Mouse (Mus musculus): ENCODE measurements around the gene Ntn1. TPM values are rescaled to one million over a fixed set of nuclear protein-coding genes. Genes with fewer than 3 reads are reported as not detected.

Ntn1 gene
- total and polyA plus RNA-seq, 3 experiments = 9.9 to 19.9 (median 16.1) TPM

DNA sequence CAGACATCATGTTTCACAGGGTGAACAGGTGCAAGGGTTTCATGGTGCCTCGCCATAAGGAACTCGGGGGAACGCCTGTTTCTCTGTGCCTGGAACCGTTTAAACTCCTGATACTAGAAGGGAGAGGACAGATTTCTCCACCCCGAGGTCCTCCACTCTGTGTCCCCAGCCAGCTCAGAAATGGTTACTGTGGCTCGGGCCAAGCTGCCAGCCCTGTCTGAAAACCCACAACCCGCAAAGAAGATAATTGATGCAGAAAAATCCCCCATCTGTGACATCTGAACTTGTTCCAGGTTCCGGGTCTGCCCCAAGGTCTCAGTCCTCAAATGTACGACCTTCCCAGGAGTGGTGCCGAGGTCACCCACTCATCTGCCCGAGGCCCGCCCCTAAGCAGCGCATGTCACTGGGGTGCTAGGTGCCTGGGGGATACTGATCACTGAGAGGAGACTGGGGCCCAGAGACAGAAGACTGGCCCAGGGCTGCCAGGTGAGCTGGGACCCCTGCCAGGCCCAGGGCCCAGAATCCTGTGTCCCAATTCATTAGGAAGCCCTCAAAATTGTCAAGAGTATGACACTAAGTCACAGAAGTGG, 68.9 kb downstream of the Ntn1 start:
- peak; percentile 73 for DNase-seq

DNA sequence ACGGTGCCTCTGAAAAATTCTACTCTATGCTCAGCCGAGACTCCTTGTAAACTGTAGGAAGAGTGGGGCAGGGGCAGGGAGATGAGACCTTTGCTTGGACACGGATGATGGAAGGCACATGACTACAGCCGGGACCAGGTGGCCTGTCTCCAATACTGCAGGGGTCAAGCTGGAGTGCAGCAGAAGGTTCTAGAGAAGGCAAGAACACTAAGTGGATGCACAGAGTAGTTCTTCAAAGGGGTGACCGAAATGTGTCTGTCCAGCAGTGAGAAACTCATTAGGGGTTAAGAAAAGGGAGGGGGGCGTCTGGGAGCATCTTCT, 69.5 kb downstream of the Ntn1 start:
- DNase-seq = no peak

- DNase-seq = no peak
These were observed 70.1 kb downstream of the Ntn1 start for GRCm38 (mm10) chr11:68330398-68331116.

GRCm38 (mm10) chr11:68324863-68325262, 75.8 kb downstream of the Ntn1 start:
- DNase-seq = no peak

DNA sequence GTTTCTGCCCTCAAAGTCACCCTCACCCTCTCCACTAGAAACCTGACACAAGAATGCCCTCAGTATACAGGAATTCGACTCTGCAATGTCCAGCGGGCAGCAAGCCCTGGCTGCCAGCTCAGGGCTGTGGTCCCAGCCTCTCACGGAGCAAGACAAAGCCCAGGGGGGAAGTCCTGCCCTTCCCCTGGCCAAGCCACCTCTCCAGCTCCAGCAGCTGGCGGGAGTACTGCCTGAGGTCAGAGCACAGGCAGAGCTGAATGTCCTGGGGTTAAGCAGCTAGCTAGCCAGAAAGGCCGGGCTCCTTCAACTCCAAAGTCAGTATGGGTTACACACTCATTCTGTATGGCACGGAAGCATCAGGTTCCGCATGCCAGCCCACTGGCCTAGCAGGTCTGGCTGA, 79.2 kb downstream of the Ntn1 start:
- DNase-seq = peak; percentile 57

GRCm38 (mm10) chr11:68315551-68316130, 85.0 kb downstream of the Ntn1 start:
- no peak for DNase-seq

- peak; percentile 33 for DNase-seq
These were observed 86.8 kb downstream of the Ntn1 start for GRCm38 (mm10) chr11:68313861-68314260.

GRCm38 (mm10) chr11:68313065-68313464, 87.6 kb downstream of the Ntn1 start:
- no peak for DNase-seq

DNA sequence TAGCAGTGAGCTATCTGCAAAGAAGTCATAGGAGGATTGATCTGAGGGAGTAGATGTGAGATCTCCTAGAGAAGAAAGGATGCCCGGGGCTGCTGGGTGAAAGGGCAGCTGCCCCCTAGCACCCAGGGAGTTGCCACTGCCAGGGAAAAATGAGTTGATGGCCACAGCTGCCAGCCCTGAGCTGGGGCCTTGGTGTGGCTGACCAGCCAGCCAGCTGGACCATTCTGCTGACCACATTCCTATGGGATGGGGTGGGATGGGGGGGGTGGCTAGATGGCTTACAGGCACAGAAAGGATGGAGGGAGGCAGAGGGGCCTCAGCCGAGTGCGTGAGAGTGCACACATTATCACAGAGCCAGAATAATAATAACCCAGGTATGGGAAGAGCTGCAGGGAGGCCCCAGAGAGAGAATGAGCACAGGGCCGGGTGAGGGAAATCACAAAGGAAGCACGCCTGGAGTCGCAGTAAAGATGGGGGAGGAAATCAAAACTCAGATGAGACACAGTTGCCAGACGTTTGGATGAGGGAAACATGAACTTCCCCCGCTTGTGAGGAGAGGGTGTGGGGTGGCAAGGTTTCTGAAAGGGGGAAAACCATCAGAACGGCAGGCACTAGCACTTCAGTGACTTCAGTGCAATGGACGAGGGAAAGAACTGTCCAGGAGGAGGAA, 91.6 kb downstream of the Ntn1 start:
- no peak for DNase-seq

GRCm38 (mm10) chr11:68305997-68306396, 94.6 kb downstream of the Ntn1 start:
- DNase-seq = no peak

GRCm38 (mm10) chr11:68302323-68302722, 98.3 kb downstream of the Ntn1 start:
- DNase-seq = no peak

DNA sequence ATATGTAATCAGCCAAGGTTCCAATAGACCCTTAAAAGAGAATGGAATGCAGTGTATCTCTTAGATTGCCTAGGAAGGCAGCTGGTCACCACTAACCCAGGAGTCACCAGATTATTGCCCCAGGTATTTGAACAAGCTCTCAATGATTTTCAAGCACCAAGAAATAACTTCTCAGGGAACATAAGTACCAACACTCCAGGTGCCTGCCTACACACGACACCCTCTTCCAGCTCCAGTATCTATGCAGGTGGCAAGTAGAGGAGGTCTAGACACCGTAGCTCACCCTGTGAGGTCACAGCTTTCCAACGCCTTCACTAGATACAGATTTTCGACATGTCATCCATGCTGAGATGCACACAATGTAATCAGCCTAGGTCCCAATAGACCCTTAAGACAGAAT, 99.0 kb downstream of the Ntn1 start:
- DNase-seq = no peak

- no peak for DNase-seq
These were observed 105.1 kb downstream of the Ntn1 start for GRCm38 (mm10) chr11:68295474-68295873.

- DNase-seq = no peak
These were observed 110.0 kb downstream of the Ntn1 start for GRCm38 (mm10) chr11:68290631-68291030.

- peak; percentile 26 for DNase-seq
These were observed 113.3 kb downstream of the Ntn1 start for GRCm38 (mm10) chr11:68287331-68287730.

GRCm38 (mm10) chr11:68286142-68286808, 114.3 kb downstream of the Ntn1 start:
- DNase-seq = peak; percentile 25

DNA sequence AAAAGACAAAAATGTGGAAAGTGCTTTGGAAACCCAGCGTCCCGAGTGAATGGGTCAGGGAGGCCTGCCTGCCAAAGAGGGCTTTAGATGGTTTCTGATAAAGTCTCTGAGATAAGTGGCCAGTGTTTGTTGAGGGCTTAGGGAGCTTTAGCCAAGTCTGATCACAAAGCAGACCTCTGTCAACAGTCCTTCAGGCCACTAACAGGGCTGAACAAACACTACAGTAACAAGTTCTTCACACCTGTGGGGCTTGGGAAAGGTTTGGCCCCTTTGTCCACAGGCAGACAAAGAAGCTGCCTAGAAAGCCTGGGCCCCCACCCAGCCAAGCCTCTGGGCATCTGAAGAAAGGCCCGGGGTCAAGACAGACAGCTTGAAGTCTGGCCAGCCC, 114.9 kb downstream of the Ntn1 start:
- DNase-seq = no peak

DNA sequence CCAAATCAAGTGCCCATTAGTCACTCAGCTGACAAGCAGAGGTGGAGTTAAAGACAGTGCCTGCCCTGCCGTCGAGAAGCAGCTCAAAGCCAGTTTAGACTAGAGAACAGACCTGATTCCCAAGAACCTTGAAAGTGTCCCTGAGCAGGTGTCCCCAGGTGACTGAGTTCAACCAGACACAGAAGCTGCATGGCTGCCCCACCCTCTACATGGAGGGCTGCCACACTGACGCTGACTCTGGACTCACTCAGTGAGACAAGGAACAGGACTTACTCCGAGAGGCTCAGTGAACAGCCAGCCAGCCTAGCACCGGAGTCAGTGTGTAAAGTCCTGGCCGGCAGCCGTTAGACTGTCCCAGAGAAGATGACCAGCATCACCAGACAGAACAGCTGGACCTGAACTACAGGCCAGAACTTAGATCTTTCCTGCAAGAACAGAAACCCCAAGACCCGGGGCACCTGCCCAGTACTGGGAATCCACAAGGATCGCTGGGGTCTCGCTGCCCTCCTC, 120.6 kb downstream of the Ntn1 start:
- DNase-seq = no peak

DNA sequence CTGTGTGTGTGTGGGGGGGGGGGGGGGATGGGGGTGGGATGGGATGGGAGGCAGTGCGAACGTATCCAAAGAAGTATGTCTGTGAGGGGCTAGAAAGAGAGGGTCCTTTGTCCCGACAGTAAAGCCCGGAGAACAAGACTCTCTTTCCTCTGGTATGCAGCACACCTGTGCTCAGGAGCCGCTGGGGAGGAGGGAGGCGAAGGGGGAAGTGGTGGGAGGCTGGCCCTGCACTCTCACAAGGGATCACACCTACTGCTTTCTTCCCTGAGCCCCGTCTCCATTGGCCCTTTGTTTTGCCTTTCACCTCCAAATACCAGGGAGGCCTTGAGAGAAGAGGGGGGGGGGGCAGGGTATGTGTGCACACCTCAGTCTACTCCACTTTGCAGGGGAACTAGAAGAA, 123.7 kb downstream of the Ntn1 start:
- DNase-seq = no peak

GRCm38 (mm10) chr11:68274331-68274811, 126.3 kb downstream of the Ntn1 start:
- no peak for DNase-seq

DNA sequence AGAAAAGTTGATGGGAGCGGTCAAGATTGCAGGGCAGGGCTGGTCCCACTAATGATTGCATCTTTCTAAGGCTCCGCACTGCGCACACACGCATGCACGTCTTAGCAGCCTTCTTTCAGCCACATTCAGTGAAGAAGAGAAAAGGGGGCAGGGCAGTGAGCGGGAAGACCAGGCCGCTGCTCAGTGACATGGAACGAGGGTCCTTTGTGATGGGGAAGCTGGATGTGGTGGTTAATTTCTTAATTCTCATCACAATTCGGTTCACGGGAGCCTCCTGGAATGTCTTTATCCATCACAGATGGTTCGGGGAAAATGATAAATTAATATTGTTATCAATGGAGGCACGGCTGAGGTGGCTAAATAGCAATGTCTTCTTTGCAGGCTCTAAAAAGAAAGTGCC, 126.8 kb downstream of the Ntn1 start:
- no peak for DNase-seq

DNA sequence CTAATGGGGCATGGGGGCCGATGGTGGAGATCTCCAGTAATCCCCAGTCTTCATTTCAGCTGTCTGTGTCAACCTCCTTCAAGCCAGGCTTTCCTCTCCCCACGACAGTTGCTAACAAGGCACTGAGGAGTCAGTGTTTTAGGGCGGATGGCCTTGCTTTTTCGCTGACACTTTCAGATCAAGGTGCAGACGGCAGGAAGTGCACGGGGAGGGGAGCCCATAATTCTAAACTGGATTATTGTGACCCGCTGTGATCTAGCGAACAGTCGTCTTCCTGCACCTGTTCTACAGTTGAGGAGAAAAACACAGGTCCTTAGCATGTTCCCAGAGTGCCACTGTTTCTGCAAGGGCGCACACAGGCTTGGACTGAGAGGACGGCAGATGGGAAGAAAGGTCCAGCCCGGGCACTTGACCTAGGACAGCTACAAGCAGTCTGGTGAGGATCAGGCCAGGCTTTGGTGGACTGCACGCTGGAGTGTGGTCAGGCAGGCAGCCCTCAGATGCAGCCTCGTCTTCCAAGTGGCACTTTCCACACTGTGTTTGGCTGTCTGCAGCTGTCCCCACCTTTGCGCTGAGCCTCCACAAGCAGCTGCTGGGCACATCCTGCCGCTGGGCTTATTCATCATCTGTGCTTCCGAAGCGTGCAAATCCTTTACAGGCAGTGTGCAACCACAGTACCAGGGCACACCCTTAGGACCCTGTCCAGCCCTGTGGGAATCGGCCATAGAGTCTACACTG, 129.7 kb downstream of the Ntn1 start:
- no peak for DNase-seq

Measured in adrenal gland, adult 2 months (tissue).